Mouse (Mus musculus): ENCODE measurements around the gene Lrrfip2. TPM values are rescaled to one million over a fixed set of nuclear protein-coding genes. Genes with fewer than 3 reads are reported as not detected.

Gene Lrrfip2
- polyA plus RNA-seq (2016; fragmentation: Nextera tagmentation; extraction: Ambion mirVana), result 42.2 and 43.5 TPM in 2 replicates

- H3K4me3 ChIP-seq, result peak within 1 kb of the TSS; percentile 93
- H3K9me3 ChIP-seq, result no peaks in the 10 kb centered on the region
- H3K27me3 ChIP-seq, result no peaks in the 10 kb centered on the region
- 0 out of 2 replicates have a peak, but pooled peaks have one; percentile 4 for ATAC-seq (ENCODE audit: insufficient number of reproducible peaks, insufficient read depth, low FRiP score, low TSS enrichment)
- WGBS, result 36% methylated on average over 14 of the region's 14 CpGs
- peaks cover 8% of the 10 kb centered on the region for H3K4me1 ChIP-seq
- H3K9ac ChIP-seq, result peak within 1 kb of the TSS; percentile 87
- peak within 1 kb of the TSS; percentile 66 for H3K4me2 ChIP-seq (replicated peaks)
- H3K36me3 ChIP-seq, result no peaks in the 10 kb centered on the region
- H3K27ac ChIP-seq, result peak within 1 kb of the TSS; percentile 75
These were observed at the start of gene Lrrfip2 for GRCm38 (mm10) chr9:111117126-111117642. Lrrfip2 (plus strand) TSS chr9:111117592.

GRCm38 (mm10) chr9:111070546-111070961 is 46.8 kb upstream of the Lrrfip2 start:
- no peaks in the 10 kb centered on the region for H3K36me3 ChIP-seq
- no peak overlapping the region for H3K9ac ChIP-seq
- H3K9me3 ChIP-seq, result peaks cover 8% of the 10 kb centered on the region; the same call in 1 of the 2 replicates
- no peaks in the 10 kb centered on the region for H3K27me3 ChIP-seq
- ATAC-seq (ENCODE audit: insufficient number of reproducible peaks, insufficient read depth, low FRiP score, low TSS enrichment), result no peak
- 17% methylated on average over 4 of the region's 4 CpGs for WGBS
- H3K4me3 ChIP-seq, result no peak overlapping the region
- peaks cover 5% of the 10 kb centered on the region; the same call in 1 of the 2 replicates for H3K4me1 ChIP-seq
- H3K27ac ChIP-seq, result no peak overlapping the region
- H3K4me2 ChIP-seq (replicated peaks), result no peak overlapping the region

GRCm38 (mm10) chr9:111072175-111072574 is 45.2 kb upstream of the Lrrfip2 start:
- no peak overlapping the region for H3K4me2 ChIP-seq (replicated peaks)
- no peaks in the 10 kb centered on the region for H3K27me3 ChIP-seq
- WGBS, result 52% methylated on average over 7 of the region's 7 CpGs
- no peak overlapping the region for H3K27ac ChIP-seq
- no peak for ATAC-seq (ENCODE audit: insufficient number of reproducible peaks, insufficient read depth, low FRiP score, low TSS enrichment)
- H3K9ac ChIP-seq, result no peak overlapping the region
- peaks cover 5% of the 10 kb centered on the region; the same call in 1 of the 2 replicates for H3K4me1 ChIP-seq
- H3K9me3 ChIP-seq, result peaks cover 8% of the 10 kb centered on the region; the same call in 1 of the 2 replicates
- H3K36me3 ChIP-seq, result no peaks in the 10 kb centered on the region
- H3K4me3 ChIP-seq, result no peak overlapping the region

DNA sequence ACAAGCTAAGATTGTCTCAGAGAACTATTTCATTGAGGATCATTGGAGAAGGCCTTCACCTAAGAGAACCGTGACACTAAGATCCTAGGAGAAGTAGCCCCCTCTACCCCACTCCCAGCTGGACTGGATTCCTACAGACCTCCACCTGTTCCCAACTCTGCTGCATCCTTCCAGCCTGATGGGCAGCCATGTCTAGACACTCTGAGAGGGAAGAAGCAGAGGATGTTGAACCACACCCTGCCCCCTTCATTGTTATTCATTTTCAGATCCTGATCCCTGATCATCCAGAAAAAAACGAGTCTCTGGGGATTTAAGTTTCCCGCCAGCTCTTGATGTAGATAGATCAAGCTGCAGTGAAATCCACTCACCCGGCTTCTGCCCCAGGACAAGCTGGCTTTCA is 44.4 kb upstream of the Lrrfip2 start:
- Histone ChIP-seq H3K36me3 (no peaks in the 10 kb centered on the region), H3K4me1 (peaks cover 5% of the 10 kb centered on the region; the same call in 1 of the 2 replicates), H3K27ac (no peak overlapping the region), H3K9me3 (peaks cover 8% of the 10 kb centered on the region; the same call in 1 of the 2 replicates), H3K9ac (no peak overlapping the region), H3K27me3 (no peaks in the 10 kb centered on the region), H3K4me2 (replicated peaks) (no peak overlapping the region), H3K4me3 (no peak overlapping the region)
- WGBS, result 71% methylated on average over 4 of the region's 4 CpGs
- no peak for ATAC-seq (ENCODE audit: insufficient number of reproducible peaks, insufficient read depth, low FRiP score, low TSS enrichment)

DNA sequence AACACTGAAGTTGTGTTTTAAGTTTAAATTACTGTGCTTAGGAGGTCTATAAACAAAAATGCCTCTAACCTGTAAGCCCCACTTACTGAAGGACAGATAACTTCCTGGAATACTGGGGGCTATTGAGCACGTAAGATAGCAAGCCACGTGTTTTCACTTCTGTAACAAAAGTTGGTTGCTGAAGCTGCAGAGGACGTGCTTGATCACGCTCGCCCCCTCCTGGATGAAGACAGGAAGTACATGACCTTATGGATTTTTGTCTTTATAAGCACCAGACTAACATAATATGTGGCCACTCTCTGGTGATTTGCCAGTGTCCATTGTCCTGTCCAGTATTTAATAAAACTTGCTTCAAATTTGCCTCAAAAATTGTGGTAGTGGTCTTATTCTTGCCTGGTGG is 39.6 kb upstream of the Lrrfip2 start:
- Histone ChIP-seq H3K4me2 (replicated peaks) (no peak overlapping the region), H3K27me3 (no peaks in the 10 kb centered on the region), H3K27ac (no peak overlapping the region), H3K4me3 (no peak overlapping the region), H3K4me1 (no peaks in the 10 kb centered on the region), H3K9ac (no peak overlapping the region), H3K9me3 (peaks cover 8% of the 10 kb centered on the region; the same call in 1 of the 2 replicates), H3K36me3 (no peaks in the 10 kb centered on the region)
- no peak for ATAC-seq (ENCODE audit: insufficient number of reproducible peaks, insufficient read depth, low FRiP score, low TSS enrichment)
- WGBS, result 54% methylated on average over 5 of the region's 5 CpGs

- H3K4me3 ChIP-seq, result no peak overlapping the region
- no peaks in the 10 kb centered on the region; the same call in 1 of the 2 replicates for H3K9me3 ChIP-seq
- H3K4me1 ChIP-seq, result no peaks in the 10 kb centered on the region
- H3K27me3 ChIP-seq, result no peaks in the 10 kb centered on the region
- H3K9ac ChIP-seq, result no peak overlapping the region
- H3K36me3 ChIP-seq, result no peaks in the 10 kb centered on the region
- ATAC-seq (ENCODE audit: insufficient number of reproducible peaks, insufficient read depth, low FRiP score, low TSS enrichment), result no peak
- no peak overlapping the region for H3K27ac ChIP-seq
- H3K4me2 ChIP-seq (replicated peaks), result no peak overlapping the region
- 90% methylated on average over 8 of the region's 8 CpGs for WGBS
These were observed 36.6 kb upstream of the Lrrfip2 start for GRCm38 (mm10) chr9:111080801-111081200.

- no peak for ATAC-seq (ENCODE audit: insufficient number of reproducible peaks, insufficient read depth, low FRiP score, low TSS enrichment)
- no peaks in the 10 kb centered on the region for H3K4me1 ChIP-seq
- 77% methylated on average over 5 of the region's 5 CpGs for WGBS
- no peak overlapping the region for H3K27ac ChIP-seq
- no peaks in the 10 kb centered on the region for H3K27me3 ChIP-seq
- no peak overlapping the region for H3K9ac ChIP-seq
- no peaks in the 10 kb centered on the region for H3K36me3 ChIP-seq
- no peaks in the 10 kb centered on the region; the same call in 1 of the 2 replicates for H3K9me3 ChIP-seq
- no peak overlapping the region for H3K4me3 ChIP-seq
- no peak overlapping the region for H3K4me2 ChIP-seq (replicated peaks)
These were observed 35.6 kb upstream of the Lrrfip2 start for GRCm38 (mm10) chr9:111081765-111082164.

- H3K4me1 ChIP-seq, result peaks cover 9% of the 10 kb centered on the region
- no peak overlapping the region for H3K27ac ChIP-seq
- WGBS, result 47% methylated on average over 4 of the region's 4 CpGs
- H3K27me3 ChIP-seq, result no peaks in the 10 kb centered on the region
- H3K9me3 ChIP-seq, result no peaks in the 10 kb centered on the region
- no peaks in the 10 kb centered on the region for H3K36me3 ChIP-seq
- no peak overlapping the region for H3K4me3 ChIP-seq
- H3K4me2 ChIP-seq (replicated peaks), result no peak overlapping the region
- H3K9ac ChIP-seq, result no peak overlapping the region
- no peak for ATAC-seq (ENCODE audit: insufficient number of reproducible peaks, insufficient read depth, low FRiP score, low TSS enrichment)
These were observed 32.1 kb upstream of the Lrrfip2 start for GRCm38 (mm10) chr9:111085329-111085728.

GRCm38 (mm10) chr9:111086137-111086536 is 31.3 kb upstream of the Lrrfip2 start:
- peaks cover 9% of the 10 kb centered on the region for H3K4me1 ChIP-seq
- H3K9me3 ChIP-seq, result no peaks in the 10 kb centered on the region
- no peak overlapping the region for H3K4me3 ChIP-seq
- no peaks in the 10 kb centered on the region for H3K27me3 ChIP-seq
- no peak overlapping the region for H3K4me2 ChIP-seq (replicated peaks)
- no peak overlapping the region for H3K9ac ChIP-seq
- H3K36me3 ChIP-seq, result no peaks in the 10 kb centered on the region
- H3K27ac ChIP-seq, result no peak overlapping the region
- no peak for ATAC-seq (ENCODE audit: insufficient number of reproducible peaks, insufficient read depth, low FRiP score, low TSS enrichment)
- 65% methylated on average over 6 of the region's 6 CpGs for WGBS

GRCm38 (mm10) chr9:111086995-111087606 is 30.3 kb upstream of the Lrrfip2 start:
- WGBS, result 29% methylated on average over 3 of the region's 3 CpGs
- ATAC-seq (ENCODE audit: insufficient number of reproducible peaks, insufficient read depth, low FRiP score, low TSS enrichment), result no peak
- Histone ChIP-seq H3K4me1 (peaks cover 9% of the 10 kb centered on the region), H3K4me3 (no peak overlapping the region), H3K27me3 (no peaks in the 10 kb centered on the region), H3K9ac (no peak overlapping the region), H3K36me3 (no peaks in the 10 kb centered on the region), H3K27ac (no peak overlapping the region), H3K4me2 (replicated peaks) (no peak overlapping the region), H3K9me3 (no peaks in the 10 kb centered on the region)

GRCm38 (mm10) chr9:111087960-111088359 is 29.4 kb upstream of the Lrrfip2 start:
- Histone ChIP-seq H3K4me1 (peaks cover 9% of the 10 kb centered on the region), H3K27ac (no peak overlapping the region), H3K4me3 (no peak overlapping the region), H3K9ac (no peak overlapping the region), H3K4me2 (replicated peaks) (no peak overlapping the region), H3K9me3 (no peaks in the 10 kb centered on the region), H3K36me3 (no peaks in the 10 kb centered on the region), H3K27me3 (no peaks in the 10 kb centered on the region)
- ATAC-seq (ENCODE audit: insufficient number of reproducible peaks, insufficient read depth, low FRiP score, low TSS enrichment), result no peak
- WGBS, result 15% methylated on average over 5 of the region's 5 CpGs

DNA sequence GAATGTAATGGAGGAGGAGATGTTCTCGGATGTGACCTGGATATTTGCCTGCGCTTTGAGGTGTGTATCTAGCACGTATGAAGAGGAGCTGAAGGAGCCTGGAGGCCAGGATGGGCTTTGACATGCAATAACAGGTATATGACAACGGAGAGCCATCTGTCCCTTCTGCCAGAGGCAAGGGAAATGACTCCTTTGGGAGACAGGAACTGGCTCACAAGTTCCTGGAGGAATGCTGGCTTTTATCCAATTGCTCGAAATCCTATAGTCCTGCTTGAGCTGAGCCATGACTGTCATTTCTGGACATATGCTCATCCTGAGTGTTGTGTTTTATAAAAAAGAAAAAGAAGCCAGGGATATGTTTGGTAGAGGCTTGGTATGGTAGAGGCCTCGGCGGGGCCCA is 28.5 kb upstream of the Lrrfip2 start:
- ATAC-seq (ENCODE audit: insufficient number of reproducible peaks, insufficient read depth, low FRiP score, low TSS enrichment), result no peak
- Histone ChIP-seq H3K27me3 (no peaks in the 10 kb centered on the region), H3K9ac (no peak overlapping the region), H3K9me3 (no peaks in the 10 kb centered on the region), H3K4me2 (replicated peaks) (no peak overlapping the region), H3K27ac (no peak overlapping the region), H3K4me1 (peaks cover 9% of the 10 kb centered on the region), H3K36me3 (no peaks in the 10 kb centered on the region), H3K4me3 (no peak overlapping the region)
- WGBS, result 38% methylated on average over 7 of the region's 7 CpGs
